Mouse (Mus musculus): ENCODE results near the gene Ptprcap. TPM values are rescaled to one million over a fixed set of nuclear protein-coding genes. Genes with fewer than 3 reads are reported as not detected.

Gene Ptprcap
- polyA plus RNA-seq, 1 experiment: 169 TPM

DNA sequence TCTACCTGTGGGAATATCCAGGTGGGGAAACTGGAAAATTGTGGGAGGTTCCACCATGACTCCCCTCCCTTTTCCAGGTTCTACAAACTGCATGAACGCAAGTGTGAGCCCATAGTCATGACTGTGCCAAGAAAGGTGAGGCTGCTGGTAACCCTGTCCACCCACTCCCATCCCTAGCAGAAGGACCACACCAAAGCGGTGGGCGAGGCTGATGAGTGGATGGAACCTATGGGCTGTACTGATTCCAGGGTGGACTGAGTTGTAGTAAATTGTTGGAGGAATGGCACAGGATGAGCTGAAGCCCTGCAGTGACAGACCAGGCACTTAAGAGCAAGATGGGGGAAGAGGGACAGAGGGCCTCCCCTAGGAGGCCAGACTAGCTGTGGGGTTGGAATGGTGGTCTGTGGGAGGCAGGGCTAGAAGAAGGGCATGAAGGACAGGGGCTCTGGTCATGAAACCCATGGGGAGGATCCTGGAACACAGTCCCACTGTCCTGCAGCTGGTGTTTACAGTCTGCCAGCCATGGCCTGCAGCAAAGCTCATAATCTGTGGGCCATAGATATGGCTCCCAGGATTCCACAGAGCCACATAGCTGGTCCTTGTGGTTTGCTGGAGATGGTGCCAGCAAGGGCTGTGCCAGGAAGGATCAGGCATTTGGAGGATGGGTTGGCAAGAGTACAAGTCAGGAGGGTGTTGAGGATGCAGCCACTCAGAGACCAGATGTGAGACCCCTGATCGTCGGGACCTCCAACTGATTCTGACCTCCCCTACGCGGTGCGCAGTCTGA is 766 bp upstream of the Ptprcap start:
- peaks cover 53% of the 10 kb centered on the region for H3K36me3 ChIP-seq (ENCODE audit: control insufficient read depth, insufficient read depth, low read length)
- TF ChIP-seq POLR2A (IDR thresholded peaks at IDR 0.05; ENCODE audit: low read depth, low read length): no peak
- no peak for TF ChIP-seq CTCF (IDR thresholded peaks at IDR 0.05; ENCODE audit: extremely low read depth, insufficient read length, insufficient replicate concordance, low read depth, low read length)
- peaks cover 12% of the 10 kb centered on the region for H3K4me1 ChIP-seq (ENCODE audit: control insufficient read depth, insufficient read depth, insufficient read length, low read length)
- 86% methylated on average over 8 of the region's 8 CpGs for WGBS
- H3K27me3 ChIP-seq (ENCODE audit: control insufficient read depth, insufficient read depth, low read length): no peaks in the 10 kb centered on the region
- H3K27ac ChIP-seq (ENCODE audit: insufficient read depth, low read depth, low read length): no peak overlapping the region
- H3K4me3 ChIP-seq (ENCODE audit: low read depth, low read length): no peak overlapping the region

DNA sequence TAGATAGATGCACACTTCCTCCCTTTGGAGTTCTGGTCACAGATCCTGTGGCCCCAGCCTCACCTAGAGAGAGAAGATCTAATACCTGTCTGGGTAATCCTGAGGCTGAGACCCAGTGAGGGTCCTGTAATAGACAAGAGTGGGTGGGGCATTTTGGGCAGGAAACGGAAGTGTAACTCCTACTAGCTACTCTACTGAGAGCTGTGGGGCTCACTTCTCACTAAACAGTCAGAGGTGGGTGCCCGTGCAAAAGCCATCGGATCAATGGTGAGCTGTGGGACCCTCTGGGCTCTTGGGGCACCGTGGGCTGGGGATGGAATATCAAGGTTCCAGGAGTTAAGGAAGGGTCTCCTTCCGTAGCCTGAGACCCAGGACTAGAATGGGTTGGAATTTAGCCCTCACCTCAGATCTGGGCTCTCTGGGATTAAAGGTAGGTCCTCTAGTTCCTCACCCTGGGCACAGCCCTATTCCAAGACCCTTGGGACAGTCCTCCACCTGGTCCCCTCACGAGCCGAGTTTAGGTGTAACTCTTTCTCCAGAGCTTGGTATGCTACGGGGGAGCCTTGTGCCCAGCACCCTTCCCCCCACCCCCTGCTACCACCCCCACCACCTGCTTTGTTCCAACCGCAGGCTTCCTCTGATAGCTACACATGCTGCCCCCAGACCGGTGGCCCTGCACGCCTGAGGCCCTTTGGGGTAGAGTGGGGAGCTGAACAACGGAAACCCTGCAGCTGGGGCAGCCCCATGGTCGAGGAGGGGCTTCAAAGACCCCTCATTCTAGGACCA is 1.2 kb downstream of the Ptprcap start:
- TF ChIP-seq POLR2A (IDR thresholded peaks at IDR 0.05; ENCODE audit: low read depth, low read length): peak; percentile 54; the same call in 1 of the 2 replicates
- TF ChIP-seq CTCF (IDR thresholded peaks at IDR 0.05; ENCODE audit: extremely low read depth, insufficient read length, insufficient replicate concordance, low read depth, low read length): no peak
- peak overlapping the region; percentile 73 for H3K27ac ChIP-seq (ENCODE audit: insufficient read depth, low read depth, low read length)
- peaks cover 8% of the 10 kb centered on the region for H3K4me1 ChIP-seq (ENCODE audit: control insufficient read depth, insufficient read depth, insufficient read length, low read length)
- H3K4me3 ChIP-seq (ENCODE audit: low read depth, low read length): peak overlapping the region; percentile 44
- H3K36me3 ChIP-seq (ENCODE audit: control insufficient read depth, insufficient read depth, low read length): peaks cover 66% of the 10 kb centered on the region
- H3K27me3 ChIP-seq (ENCODE audit: control insufficient read depth, insufficient read depth, low read length): no peaks in the 10 kb centered on the region
- WGBS: 72% methylated on average over 13 of the region's 13 CpGs

DNA sequence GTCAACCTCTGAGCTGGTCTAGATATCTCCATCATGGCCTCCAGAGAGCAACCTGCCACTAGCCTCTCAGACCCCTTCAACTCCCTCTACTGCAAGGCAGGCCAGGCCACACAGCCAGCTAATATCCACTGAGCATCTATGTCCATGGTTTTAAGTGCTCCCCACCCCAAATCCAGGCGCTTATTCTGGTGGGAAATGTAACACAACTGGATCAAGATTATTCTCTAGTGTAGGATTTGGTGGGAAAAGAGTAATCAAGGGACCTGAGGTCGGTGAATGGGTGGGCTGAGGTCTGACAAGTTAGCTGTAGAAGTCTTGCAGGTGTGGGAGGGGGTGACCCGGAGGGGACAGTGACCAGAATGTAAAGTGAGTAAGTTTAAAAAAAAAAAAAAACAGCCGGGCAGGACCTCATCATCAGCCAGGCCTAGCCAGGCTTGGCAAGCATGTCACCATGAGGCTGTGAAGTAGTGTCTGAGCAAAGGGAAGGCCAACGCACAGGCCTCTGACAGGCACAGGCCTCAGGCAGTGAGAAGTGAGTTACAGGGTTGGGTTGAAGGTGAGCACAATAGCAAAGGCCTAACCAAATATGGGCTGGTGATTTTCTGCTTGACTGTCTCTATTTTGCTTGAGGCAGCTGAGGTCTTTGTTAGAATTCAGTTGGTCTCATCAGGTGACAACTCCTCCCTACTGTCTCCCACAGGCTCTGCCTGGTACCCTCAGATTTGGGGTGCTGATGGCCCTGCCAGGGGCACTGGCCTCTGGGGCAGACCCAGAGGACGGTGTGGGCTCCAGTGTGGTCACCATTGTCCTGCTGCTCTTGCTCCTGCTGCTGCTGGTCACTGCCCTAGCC is 2.0 kb downstream of the Ptprcap start:
- Histone ChIP-seq H3K36me3 (ENCODE audit: control insufficient read depth, insufficient read depth, low read length) (peaks cover 59% of the 10 kb centered on the region), H3K27ac (ENCODE audit: insufficient read depth, low read depth, low read length) (peak overlapping the region; percentile 64), H3K4me3 (ENCODE audit: low read depth, low read length) (peak overlapping the region; percentile 44), H3K27me3 (ENCODE audit: control insufficient read depth, insufficient read depth, low read length) (no peaks in the 10 kb centered on the region), H3K4me1 (ENCODE audit: control insufficient read depth, insufficient read depth, insufficient read length, low read length) (no peaks in the 10 kb centered on the region; the same call in 1 of the 2 replicates)
- 0 out of 2 replicates have a peak, but pooled peaks have one; percentile 21 for TF ChIP-seq POLR2A (IDR thresholded peaks at IDR 0.05; ENCODE audit: low read depth, low read length)
- TF ChIP-seq CTCF (IDR thresholded peaks at IDR 0.05; ENCODE audit: extremely low read depth, insufficient read length, insufficient replicate concordance, low read depth, low read length): no peak
- WGBS: 75% methylated on average over 6 of the region's 6 CpGs

DNA sequence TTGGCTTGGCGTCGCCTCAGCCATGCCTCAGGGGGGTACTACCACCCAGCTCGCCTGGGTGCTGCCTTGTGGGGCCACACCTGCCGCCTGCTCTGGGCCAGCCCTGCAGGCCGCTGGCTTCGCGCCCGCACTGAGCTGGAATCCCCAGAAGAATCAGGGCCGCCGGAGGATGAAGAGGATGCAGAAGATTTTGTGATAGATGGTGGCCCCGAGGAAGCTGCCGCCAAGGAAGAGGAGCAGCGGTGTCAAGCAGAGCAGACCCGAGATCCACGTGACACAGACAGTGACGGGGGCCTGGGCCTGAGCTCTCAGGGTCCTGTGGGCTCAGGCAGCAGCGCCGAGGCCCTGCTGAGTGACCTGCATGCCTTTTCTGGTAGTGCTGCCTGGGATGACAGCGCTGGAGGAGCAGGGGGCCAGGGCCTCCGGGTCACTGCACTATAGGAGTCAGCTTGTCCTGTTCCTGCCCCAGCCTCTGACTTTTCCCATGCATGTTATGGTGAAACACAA is 2.7 kb downstream of the Ptprcap start:
- 0 out of 2 replicates have a peak overlapping the region, but pooled peaks have one; percentile 64 for H3K27ac ChIP-seq (ENCODE audit: insufficient read depth, low read depth, low read length)
- peaks cover 54% of the 10 kb centered on the region for H3K36me3 ChIP-seq (ENCODE audit: control insufficient read depth, insufficient read depth, low read length)
- TF ChIP-seq CTCF (IDR thresholded peaks at IDR 0.05; ENCODE audit: extremely low read depth, insufficient read length, insufficient replicate concordance, low read depth, low read length): no peak
- no peak for TF ChIP-seq POLR2A (IDR thresholded peaks at IDR 0.05; ENCODE audit: low read depth, low read length)
- no peaks in the 10 kb centered on the region for H3K27me3 ChIP-seq (ENCODE audit: control insufficient read depth, insufficient read depth, low read length)
- peak overlapping the region; percentile 44 for H3K4me3 ChIP-seq (ENCODE audit: low read depth, low read length)
- WGBS: 72% methylated on average over 20 of the region's 20 CpGs
- no peaks in the 10 kb centered on the region for H3K4me1 ChIP-seq (ENCODE audit: control insufficient read depth, insufficient read depth, insufficient read length, low read length)

DNA sequence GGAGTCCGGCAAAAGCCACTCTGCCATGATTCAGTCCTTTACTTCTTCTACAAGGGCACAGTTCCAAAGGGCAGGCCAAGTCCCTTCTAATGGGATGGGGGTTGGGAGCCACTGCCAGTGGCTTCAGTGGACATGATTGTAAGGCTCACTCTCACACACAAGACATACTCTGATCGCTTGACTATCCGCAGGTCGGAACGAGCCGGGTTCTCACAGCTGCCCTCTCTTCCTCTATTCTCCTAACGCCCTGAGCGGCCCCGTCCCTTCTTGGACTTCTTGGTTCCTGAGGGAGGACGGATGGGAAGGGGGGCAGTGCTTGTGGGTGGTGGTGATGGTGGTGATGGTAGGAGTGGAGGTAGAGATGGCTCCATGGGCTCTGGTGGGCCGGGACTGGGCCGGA is 3.4 kb downstream of the Ptprcap start:
- peaks cover 53% of the 10 kb centered on the region for H3K36me3 ChIP-seq (ENCODE audit: control insufficient read depth, insufficient read depth, low read length)
- no peak overlapping the region for H3K27ac ChIP-seq (ENCODE audit: insufficient read depth, low read depth, low read length)
- no peaks in the 10 kb centered on the region for H3K27me3 ChIP-seq (ENCODE audit: control insufficient read depth, insufficient read depth, low read length)
- WGBS: 88% methylated on average over 12 of the region's 12 CpGs
- H3K4me1 ChIP-seq (ENCODE audit: control insufficient read depth, insufficient read depth, insufficient read length, low read length): no peaks in the 10 kb centered on the region
- H3K4me3 ChIP-seq (ENCODE audit: low read depth, low read length): no peak overlapping the region
- TF ChIP-seq POLR2A (IDR thresholded peaks at IDR 0.05; ENCODE audit: low read depth, low read length): no peak
- no peak for TF ChIP-seq CTCF (IDR thresholded peaks at IDR 0.05; ENCODE audit: extremely low read depth, insufficient read length, insufficient replicate concordance, low read depth, low read length)

DNA sequence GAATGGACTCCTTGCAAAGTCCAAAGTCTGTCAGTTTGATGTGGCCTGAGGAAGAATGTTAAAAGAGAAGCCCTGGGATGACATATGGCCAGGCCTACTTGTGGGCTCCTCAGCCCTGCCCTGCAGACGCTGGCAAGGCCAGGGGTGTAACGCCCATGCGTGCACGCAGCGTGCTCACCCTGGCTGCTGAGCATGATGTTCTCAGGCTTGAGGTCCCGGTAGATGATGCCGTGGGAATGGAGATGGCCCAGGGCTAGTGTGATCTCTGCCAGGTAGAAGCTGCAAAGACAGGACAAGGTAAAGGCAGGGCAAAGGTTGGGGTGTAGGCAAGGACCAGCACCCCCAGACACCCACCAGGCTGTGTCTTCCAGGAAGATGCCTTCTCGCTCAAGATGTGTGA is 5.6 kb downstream of the Ptprcap start:
- H3K27ac ChIP-seq (ENCODE audit: insufficient read depth, low read depth, low read length): no peak overlapping the region
- peaks cover 7% of the 10 kb centered on the region; the same call in 1 of the 2 replicates for H3K4me1 ChIP-seq (ENCODE audit: control insufficient read depth, insufficient read depth, insufficient read length, low read length)
- no peak overlapping the region for H3K4me3 ChIP-seq (ENCODE audit: low read depth, low read length)
- TF ChIP-seq POLR2A (IDR thresholded peaks at IDR 0.05; ENCODE audit: low read depth, low read length) (no peak), CTCF (IDR thresholded peaks at IDR 0.05; ENCODE audit: extremely low read depth, insufficient read length, insufficient replicate concordance, low read depth, low read length) (no peak)
- H3K36me3 ChIP-seq (ENCODE audit: control insufficient read depth, insufficient read depth, low read length): peaks cover 32% of the 10 kb centered on the region
- no peaks in the 10 kb centered on the region for H3K27me3 ChIP-seq (ENCODE audit: control insufficient read depth, insufficient read depth, low read length)
- WGBS: 95% methylated on average over 8 of the region's 8 CpGs

Data from small intestine, adult 2 months (tissue).